Mouse (Mus musculus) spleen, postnatal 10 days (tissue): ENCODE data around the gene Tnfaip2.

Experiments
- DNase-seq, 2 experiments: peaks; one replicate each; pipeline ENCODE4 v3.0.0; 2021 to 2022; ENCODE audit warnings: low spot score in 2 of 2

Tnfaip2 gene

GRCm38 (mm10) chr12:111442309-111443010 lies at the start of gene Tnfaip2:
Tnfaip2 (plus strand) TSS chr12:111442469.
- DNase-seq = peak; percentile 87 to 91

DNA sequence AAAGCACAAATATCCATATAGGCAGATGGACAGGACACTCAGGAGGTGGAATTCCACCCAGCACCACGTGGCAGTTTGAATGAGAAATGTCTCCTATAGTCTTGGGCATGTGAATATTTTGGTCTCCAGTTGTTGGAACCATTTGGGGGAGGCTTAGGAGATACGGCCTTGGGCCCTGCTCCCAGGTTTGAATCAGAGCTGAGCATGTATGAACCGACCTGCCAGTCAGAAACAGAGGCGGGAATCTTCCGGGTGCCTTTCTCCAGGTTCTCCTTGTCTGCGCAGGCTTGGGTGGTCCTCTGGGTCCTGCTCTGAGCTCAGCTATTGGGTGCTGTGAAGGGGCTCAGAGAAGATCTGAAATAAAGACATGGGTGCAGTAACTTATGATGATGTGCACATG lies 48.3 kb upstream of the Tnfaip2 start:
- no peak for DNase-seq

DNA sequence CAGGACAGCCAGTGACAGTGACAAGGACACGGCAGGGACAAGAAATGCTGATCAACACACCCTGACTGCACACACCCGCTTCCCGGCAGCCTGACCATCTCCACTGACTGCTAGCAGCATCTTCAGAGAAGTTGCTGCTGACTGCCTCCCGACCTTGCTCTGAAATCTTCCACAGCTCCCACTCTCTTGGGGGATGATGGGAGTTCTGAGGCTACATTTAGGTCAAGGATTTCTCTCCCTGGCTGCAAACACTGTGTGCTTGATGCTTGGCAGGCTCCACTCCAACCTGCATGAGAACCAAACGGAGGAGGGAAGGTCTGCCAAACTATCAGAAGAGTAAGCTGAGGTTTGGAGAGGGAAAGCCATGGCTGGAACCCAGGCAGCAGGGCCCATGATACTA lies 45.3 kb upstream of the Tnfaip2 start:
- no peak for DNase-seq

DNA sequence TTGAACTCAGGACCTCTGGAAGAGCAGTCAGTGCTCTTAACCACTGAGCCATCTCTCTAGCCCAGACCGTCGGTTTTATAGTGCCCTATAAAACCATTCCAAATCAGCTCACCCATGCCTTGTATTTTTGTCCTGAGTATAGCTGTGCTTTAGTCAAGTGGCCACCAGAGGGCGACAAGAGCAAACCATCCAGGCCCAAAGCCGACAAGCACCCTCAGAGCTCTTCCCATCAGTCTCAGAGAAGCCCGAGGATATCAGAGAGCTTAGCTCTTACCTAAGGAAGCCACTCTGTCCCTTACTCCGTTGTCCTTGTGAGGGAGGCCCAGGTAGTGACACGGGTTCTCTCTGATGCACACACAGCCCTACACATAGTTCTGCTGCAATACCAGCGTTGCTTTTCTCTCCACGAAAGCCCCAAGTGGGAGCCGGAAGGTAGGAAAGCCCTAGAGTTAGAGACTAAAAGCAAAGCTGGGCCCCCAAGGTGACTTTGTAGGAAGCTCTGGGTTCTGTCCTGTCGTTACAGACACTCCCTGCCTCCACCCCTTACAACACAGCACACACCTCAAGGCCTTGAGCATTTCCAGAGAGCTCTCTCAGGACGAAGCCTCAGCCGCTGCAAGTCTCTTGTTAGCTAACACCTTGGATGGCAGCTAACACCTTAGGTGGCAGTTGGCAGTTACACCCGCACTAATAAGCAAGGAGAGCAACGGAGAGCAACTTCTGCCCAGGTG lies 40.6 kb upstream of the Tnfaip2 start:
- DNase-seq = peak; percentile 50 to 78

GRCm38 (mm10) chr12:111404880-111405279 lies 37.4 kb upstream of the Tnfaip2 start:
- DNase-seq = no peak

DNA sequence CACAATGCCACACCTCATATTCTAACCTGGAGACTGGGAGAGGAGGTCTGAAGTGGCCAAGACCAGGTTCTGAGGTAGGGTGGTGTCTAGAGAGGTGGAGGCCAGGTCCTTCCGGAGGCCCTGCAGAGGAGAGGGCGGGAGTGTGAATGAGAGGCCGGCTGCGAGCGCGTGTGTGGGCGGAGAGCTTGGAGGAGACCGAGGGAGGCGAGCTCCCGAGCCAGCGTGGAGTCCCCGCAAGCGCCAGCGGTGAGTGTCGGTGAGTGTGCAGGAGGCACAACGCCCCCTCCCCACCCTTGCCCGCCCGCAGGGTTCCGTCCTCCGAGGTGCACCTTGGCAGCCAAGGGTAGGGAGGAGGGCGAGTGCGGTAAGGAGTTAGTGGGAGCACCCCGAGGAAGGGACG lies 35.6 kb upstream of the Tnfaip2 start, which contains the start of gene Lbhd2:
Gene Lbhd2 (plus strand): TSS at position 188 of the 400 bp plus-strand sequence.
- no peak for DNase-seq

DNA sequence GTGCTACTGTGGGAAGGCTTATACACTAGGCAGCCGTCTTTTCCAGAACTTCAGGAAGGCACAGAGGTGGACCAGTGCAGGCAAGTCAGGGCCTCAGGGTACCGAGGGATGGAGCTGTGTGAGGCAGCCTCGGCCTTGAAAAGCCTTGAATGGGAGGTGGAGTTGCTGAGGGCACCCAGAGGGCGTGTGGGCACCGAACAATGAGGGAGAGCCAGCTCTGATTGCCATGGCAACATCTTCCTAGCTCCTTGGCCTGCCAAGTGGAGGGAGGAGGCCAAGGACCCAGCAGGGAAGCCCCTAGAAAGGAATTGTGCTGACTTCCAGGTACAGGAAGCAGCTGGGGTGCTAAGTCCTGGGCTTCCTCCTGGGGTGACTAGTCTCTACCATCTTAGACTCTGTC lies 32.7 kb upstream of the Tnfaip2 start:
- DNase-seq = no peak

- DNase-seq = peak in 1 of 2 experiments; percentile 8
These were observed 30.5 kb upstream of the Tnfaip2 start for GRCm38 (mm10) chr12:111411631-111412355.

GRCm38 (mm10) chr12:111412581-111413284 lies 29.5 kb upstream of the Tnfaip2 start:
- DNase-seq = peak in 1 of 2 experiments; percentile 6

GRCm38 (mm10) chr12:111413300-111413699 lies 29.0 kb upstream of the Tnfaip2 start:
- DNase-seq = peak; percentile 69 to 87

GRCm38 (mm10) chr12:111416921-111417779 lies 25.1 kb upstream of the Tnfaip2 start, which contains the start of gene Exoc3l4:
Exoc3l4 (plus strand) TSS chr12:111417017.
- DNase-seq = peak in 1 of 2 experiments; percentile 8

- DNase-seq = no peak
These were observed 22.4 kb upstream of the Tnfaip2 start for GRCm38 (mm10) chr12:111419918-111420317.

GRCm38 (mm10) chr12:111420946-111421709 lies 21.1 kb upstream of the Tnfaip2 start:
- DNase-seq = no peak

GRCm38 (mm10) chr12:111422852-111423251 lies 19.4 kb upstream of the Tnfaip2 start:
- DNase-seq = no peak

- DNase-seq = no peak
These were observed 18.6 kb upstream of the Tnfaip2 start for GRCm38 (mm10) chr12:111423570-111424129.

DNA sequence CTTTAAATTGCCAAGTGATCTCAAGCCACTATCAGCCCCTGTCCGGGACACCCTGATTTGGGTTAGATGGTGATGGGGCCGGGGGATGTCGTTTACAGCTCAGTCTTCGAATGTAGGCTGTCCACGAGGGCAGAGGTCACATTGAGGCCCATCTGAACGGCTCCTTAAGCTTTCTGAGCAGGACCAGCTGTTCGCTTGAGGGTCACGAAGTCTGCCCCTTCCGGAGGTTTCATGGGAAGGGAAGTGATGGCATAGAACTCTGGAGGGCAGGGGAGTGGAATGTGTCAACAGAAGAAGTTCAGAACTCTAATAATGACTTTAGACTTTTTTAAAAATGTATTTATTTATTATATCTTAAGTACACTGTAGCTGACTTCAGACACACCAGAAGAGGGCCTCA lies 17.7 kb upstream of the Tnfaip2 start:
- peak in 1 of 2 experiments; percentile 15 for DNase-seq

DNA sequence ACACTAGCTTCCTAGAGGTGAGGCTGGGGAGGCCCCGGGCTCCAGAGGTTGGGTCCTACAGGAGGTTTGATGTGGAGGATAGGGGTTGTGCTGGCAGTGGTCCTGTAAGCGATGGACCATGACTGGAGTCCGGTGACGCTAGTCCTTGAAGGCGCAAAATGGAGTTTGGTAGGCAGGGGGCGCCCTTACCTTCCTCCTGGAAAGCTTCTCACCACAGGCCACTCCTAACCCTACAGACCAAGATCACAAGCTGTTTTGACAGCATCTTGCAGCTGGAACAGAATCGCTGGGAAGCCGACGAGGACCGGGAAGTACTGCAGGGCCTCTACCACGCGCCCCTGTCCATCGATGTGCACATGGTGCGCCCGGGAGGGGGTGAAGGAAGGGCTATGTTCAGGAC lies 17.0 kb upstream of the Tnfaip2 start:
- peak; percentile 81 to 89 for DNase-seq

DNA sequence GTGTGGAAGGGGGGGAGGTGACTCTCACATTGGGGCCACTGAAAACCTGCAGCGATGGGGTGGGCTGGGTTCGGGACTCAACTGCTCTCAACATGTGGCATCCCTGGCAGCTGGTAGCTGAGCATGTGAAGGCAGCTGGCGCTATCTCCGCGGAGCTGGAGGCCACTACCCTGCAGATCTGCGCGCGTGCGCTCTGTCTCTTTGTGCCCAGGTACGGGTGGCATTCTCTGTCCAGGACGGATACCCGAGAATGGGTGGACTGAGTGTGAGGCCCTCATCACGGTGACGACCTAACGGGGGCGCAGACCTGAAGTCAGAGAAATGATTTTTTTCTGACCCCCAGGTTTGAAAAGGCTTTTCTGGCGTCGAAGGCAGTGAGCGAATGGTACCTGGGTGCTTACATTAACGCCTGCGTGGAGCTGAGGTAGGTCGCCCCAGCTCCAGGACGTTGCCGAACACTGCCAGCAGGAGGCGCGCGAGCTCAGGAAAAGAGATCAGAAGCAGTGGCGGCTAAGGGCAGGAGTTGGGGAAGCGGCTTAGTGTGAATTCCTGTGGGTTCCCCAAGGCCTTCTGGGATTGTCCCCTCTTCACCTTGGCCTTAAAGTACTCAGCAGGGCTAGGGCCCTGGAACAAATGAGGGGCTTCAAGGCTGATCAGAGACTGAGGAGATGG lies 16.3 kb upstream of the Tnfaip2 start:
- DNase-seq = peak; percentile 96 to 97
